Mouse (Mus musculus) CH12.LX (cell line): ENCODE measurements around the gene Ttc3. TPM values are rescaled to one million over a fixed set of nuclear protein-coding genes. Genes with fewer than 3 reads are reported as not detected.
"Not testable (repeated sequence)": the region's sequence is repeated elsewhere in the genome, so short reads cannot be mapped to it uniquely, and the experiment has no call there.

ENCODE experiments used
- DNase-seq: peaks from one replicate; pipeline ENCODE4 v3.0.0-alpha.2; 2013; ENCODE audit errors: extremely low read depth
- H3K27ac ChIP-seq: 2 replicates; pipeline ENCODE4 v1.5.1; 2012; ENCODE audit warnings: low read depth, mild to moderate bottlenecking, control low read depth, moderate library complexity; ENCODE audit not compliant: insufficient read depth
- H3K27me3 ChIP-seq: replicated peaks from 2 replicates; pipeline ENCODE3; 2012; ENCODE audit warnings: inconsistent platforms
- H3K36me3 ChIP-seq, 2 experiments: replicated peaks in 1 of 2; 2 replicates each; pipeline versions ENCODE3 to v1.6.1; 2012; ENCODE audit warnings: inconsistent platforms in 1 of 2, low read length in 1 of 2, mild to moderate bottlenecking in 1 of 2, mixed read lengths in 1 of 2, moderate library complexity in 1 of 2; ENCODE audit not compliant: control insufficient read depth in 1 of 2, insufficient read depth in 1 of 2
- H3K4me1 ChIP-seq, 2 experiments: 2 replicates each; pipeline ENCODE4 v1.6.1; 2012; ENCODE audit warnings: inconsistent platforms in 1 of 2, moderate library complexity in 1 of 2; ENCODE audit not compliant: insufficient read depth in 2 of 2, control insufficient read depth in 1 of 2
- H3K4me2 ChIP-seq: 2 replicates; pipeline ENCODE4 v1.6.1; 2012; ENCODE audit warnings: low read depth, mild to moderate bottlenecking, control low read depth; ENCODE audit not compliant: poor library complexity, insufficient read depth, severe bottlenecking
- H3K4me3 ChIP-seq, 3 experiments: fragments of 150-350 bp in 1 of 3; sonication (generic) in 1 of 3; replicated peaks in 1 of 3; 2 replicates each; pipeline versions ENCODE3 to v1.5.1; 2011 to 2012; ENCODE audit warnings: low read depth in 2 of 3, low read length in 2 of 3, mild to moderate bottlenecking in 2 of 3, moderate library complexity in 2 of 3, control low read depth in 1 of 3, improper control_type of control experiment in 1 of 3, inconsistent platforms in 1 of 3, mixed read lengths in 1 of 3; ENCODE audit not compliant: poor library complexity in 1 of 3
- H3K79me2 ChIP-seq: replicated peaks from 2 replicates; pipeline ENCODE4 v1.6.1; 2012; ENCODE audit warnings: mild to moderate bottlenecking, moderate library complexity; ENCODE audit not compliant: control insufficient read depth, poor library complexity, insufficient read depth, severe bottlenecking; ENCODE audit errors: extremely low read depth
- H3K9ac ChIP-seq: 2 replicates; pipeline ENCODE4 v1.6.1; 2012; ENCODE audit warnings: low read depth, mild to moderate bottlenecking, control low read depth, moderate library complexity; ENCODE audit not compliant: insufficient read depth
- H3K9me3 ChIP-seq: replicated peaks from 2 replicates; pipeline ENCODE3; 2012; ENCODE audit warnings: low read length, inconsistent platforms, mixed read lengths
- CHD1 ChIP-seq: IDR thresholded peaks from 2 replicates; pipeline ENCODE4 v1.6.1; 2012; ENCODE audit warnings: low read depth, low read length, improper control_type of control experiment, inconsistent platforms
- CTCF ChIP-seq, 2 experiments: IDR thresholded peaks in 1 of 2; conservative IDR thresholded peaks in 1 of 2; 2 replicates each; pipeline ENCODE4 v1.5.1; 2011 to 2012; ENCODE audit warnings: low read depth in 2 of 2, low read length in 2 of 2, improper control_type of control experiment in 1 of 2, inconsistent platforms in 1 of 2, mild to moderate bottlenecking in 1 of 2, moderate library complexity in 1 of 2
- EP300 ChIP-seq: IDR thresholded peaks from 2 replicates; pipeline ENCODE4 v1.6.1; 2011; ENCODE audit warnings: low read length, improper control_type of control experiment
- GABPA ChIP-seq: IDR thresholded peaks from 2 replicates; pipeline ENCODE4 v1.6.1; 2012; ENCODE audit warnings: low read depth, low read length, improper control_type of control experiment, inconsistent platforms; ENCODE audit not compliant: insufficient replicate concordance
- HCFC1 ChIP-seq: IDR thresholded peaks from 2 replicates; pipeline ENCODE4 v1.6.1; 2012; ENCODE audit warnings: low read depth, mild to moderate bottlenecking, inconsistent platforms, low read length, improper control_type of control experiment
- JUN ChIP-seq: IDR thresholded peaks from 2 replicates; pipeline ENCODE4 v1.6.1; 2011; ENCODE audit warnings: low read depth, mild to moderate bottlenecking, low read length, improper control_type of control experiment, moderate library complexity; ENCODE audit not compliant: insufficient read depth
- JUND ChIP-seq: conservative IDR thresholded peaks from 2 replicates; pipeline ENCODE4 v1.6.1; 2011; ENCODE audit warnings: low read depth, low read length, improper control_type of control experiment
- KAT2A ChIP-seq: IDR thresholded peaks from 2 replicates; pipeline ENCODE4 v1.6.1; 2012; ENCODE audit warnings: low read length, improper control_type of control experiment, inconsistent platforms; ENCODE audit not compliant: insufficient replicate concordance
- MAFK ChIP-seq: IDR thresholded peaks from 2 replicates; pipeline ENCODE4 v1.6.1; 2011; ENCODE audit warnings: low read length, improper control_type of control experiment; ENCODE audit not compliant: insufficient replicate concordance
- MAX ChIP-seq: IDR thresholded peaks from 2 replicates; pipeline ENCODE4 v1.6.1; 2011; ENCODE audit warnings: low read length, improper control_type of control experiment
- MAZ ChIP-seq: IDR thresholded peaks from 2 replicates; pipeline ENCODE4 v1.6.1; 2012; ENCODE audit warnings: low read depth, mild to moderate bottlenecking, inconsistent platforms, low read length, improper control_type of control experiment, moderate library complexity
- MXI1 ChIP-seq: IDR thresholded peaks from 2 replicates; pipeline ENCODE4 v1.6.1; 2011; ENCODE audit warnings: mild to moderate bottlenecking, low read depth, low read length, improper control_type of control experiment
- NELFE ChIP-seq: IDR thresholded peaks from 2 replicates; pipeline ENCODE4 v1.6.1; 2011; ENCODE audit warnings: low read depth, low read length, improper control_type of control experiment
- NRF1 ChIP-seq: IDR thresholded peaks from 2 replicates; pipeline ENCODE4 v1.6.1; 2014; ENCODE audit warnings: low read depth, mild to moderate bottlenecking, inconsistent platforms, low read length, improper control_type of control experiment, moderate library complexity
- PAX5 ChIP-seq: IDR thresholded peaks from 2 replicates; pipeline ENCODE4 v1.6.1; 2012; ENCODE audit warnings: low read length, inconsistent platforms, mixed read lengths
- POLR2A ChIP-seq: IDR thresholded peaks from 2 replicates; pipeline ENCODE4 v1.6.1; 2011; ENCODE audit warnings: low read depth, mild to moderate bottlenecking, improper control_type of control experiment, low read length
- RCOR1 ChIP-seq: conservative IDR thresholded peaks from 2 replicates; pipeline ENCODE4 v1.6.1; 2012; ENCODE audit warnings: low read depth, mild to moderate bottlenecking, inconsistent platforms, low read length, improper control_type of control experiment
- SIN3A ChIP-seq: IDR thresholded peaks from 2 replicates; pipeline ENCODE4 v1.6.1; 2012; ENCODE audit warnings: low read length, improper control_type of control experiment, inconsistent platforms
- TBP ChIP-seq: conservative IDR thresholded peaks from 2 replicates; pipeline ENCODE4 v1.6.1; 2011; ENCODE audit warnings: low read depth, low read length, improper control_type of control experiment
- TCF12 ChIP-seq: IDR thresholded peaks from 2 replicates; pipeline ENCODE4 v1.6.1; 2014; ENCODE audit warnings: low read depth, mild to moderate bottlenecking, inconsistent platforms, low read length, improper control_type of control experiment
- USF1 ChIP-seq: IDR thresholded peaks from 2 replicates; pipeline ENCODE4 v1.6.1; 2014; ENCODE audit warnings: low read depth, mild to moderate bottlenecking, inconsistent platforms, low read length, improper control_type of control experiment
- USF2 ChIP-seq: conservative IDR thresholded peaks from 2 replicates; pipeline ENCODE4 v1.6.1; 2011; ENCODE audit warnings: low read depth, low read length, improper control_type of control experiment
- ZKSCAN1 ChIP-seq: IDR thresholded peaks from 2 replicates; pipeline ENCODE4 v1.6.1; 2012; ENCODE audit warnings: low read depth, inconsistent platforms, low read length, improper control_type of control experiment, borderline replicate concordance
- ZMIZ1 ChIP-seq: IDR thresholded peaks from 2 replicates; pipeline ENCODE4 v1.6.1; 2012; ENCODE audit warnings: low read depth, mild to moderate bottlenecking, inconsistent platforms, low read length, improper control_type of control experiment
- ZNF384 ChIP-seq: IDR thresholded peaks from 2 replicates; pipeline ENCODE4 v1.6.1; 2012; ENCODE audit warnings: low read depth, low read length, improper control_type of control experiment, inconsistent platforms
- dilution Hi-C: fragments of 300-500 bp; cut with MboI; formaldehyde crosslinking; loops from 2 replicates; pipeline ENCODE4 v1.14.3; 2020; ENCODE audit warnings: low sequenced_read_pairs; ENCODE audit not compliant: extremely low pct_unique_long_range_greater_than_20kb, extremely low pct_ligation_motif_present
- in situ Hi-C: fragments of 300-500 bp; cut with MboI; formaldehyde crosslinking; loops from 3 replicates; pipeline ENCODE4 v1.14.3; 2019; ENCODE audit warnings: low sequenced_read_pairs, low pct_ligation_motif_present, low pct_unique_long_range_greater_than_20kb, mixed read lengths
- polyA plus RNA-seq: library from polyadenylated mRNA; unstranded; fragments of >175 nt; gene quantifications from 2 replicates; pipeline ENCODE4 v1.2.1, GENCODE M21; 2012; ENCODE audit warnings: low read depth; ENCODE audit not compliant: insufficient read length
- total RNA-seq, 2 experiments: library from RNA; depleted of rRNA; stranded (reverse); fragments of 300-350 nt in 1 of 2; fragments of >200 nt in 1 of 2; gene quantifications; 2 replicates each; pipeline ENCODE4 v1.2.3; 2012 to 2014

Gene Ttc3
- total and polyA plus RNA-seq, 3 experiments, result 59.0 to 74.5 (median 73.4) TPM

DNA sequence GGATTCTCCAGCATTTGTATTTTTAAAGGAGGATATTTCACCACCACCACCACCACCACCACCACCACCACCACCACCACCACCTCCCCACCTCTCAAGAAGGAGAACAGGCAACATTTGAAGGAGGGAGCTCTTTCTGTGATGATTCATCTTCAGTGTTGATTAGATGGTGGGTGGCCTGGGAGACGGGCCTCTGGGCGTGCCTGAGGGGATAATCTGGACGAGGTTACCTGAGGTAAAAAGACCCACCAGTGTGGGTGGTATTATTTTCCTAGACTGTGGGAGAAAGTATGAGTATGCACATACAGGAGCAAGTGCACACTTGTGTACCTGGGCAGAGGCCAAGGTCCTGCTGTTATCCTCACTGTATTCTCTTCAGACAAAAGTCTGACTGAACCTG, 93.6 kb downstream of the Ttc3 start:
- no peak for DNase-seq
- Histone ChIP-seq H3K4me1 (no peaks in the 10 kb centered on the region), H3K36me3 (peaks cover 65 to 95% of the 10 kb centered on the region in 2 experiments), H3K27me3 (no peaks in the 10 kb centered on the region), H3K79me2 (no peaks in the 10 kb centered on the region), H3K9me3 (peaks cover 2% of the 10 kb centered on the region), H3K4me3 (no peak overlapping the region), H3K27ac (no peak overlapping the region), H3K4me2 (no peak overlapping the region), H3K9ac (no peak overlapping the region)
- TF ChIP-seq JUND (no peak), ZKSCAN1 (no peak), MAFK (no peak), PAX5 (no peak), JUN (no peak), USF1 (no peak), SIN3A (no peak), USF2 (no peak), TBP (no peak), NELFE (no peak), RCOR1 (no peak), ZNF384 (no peak), CTCF (conservative IDR thresholded peaks at IDR 0.05 in 1 of 2, IDR thresholded peaks at IDR 0.05 in 1 of 2; ENCODE audit: low read depth in 2 of 2, low read length in 2 of 2) (no peak), HCFC1 (no peak), ZMIZ1 (no peak), TCF12 (no peak), CHD1 (no peak), NRF1 (no peak), KAT2A (no peak)
- in situ Hi-C loops, result no loop called here
- dilution Hi-C loops, result no loop called here

DNA sequence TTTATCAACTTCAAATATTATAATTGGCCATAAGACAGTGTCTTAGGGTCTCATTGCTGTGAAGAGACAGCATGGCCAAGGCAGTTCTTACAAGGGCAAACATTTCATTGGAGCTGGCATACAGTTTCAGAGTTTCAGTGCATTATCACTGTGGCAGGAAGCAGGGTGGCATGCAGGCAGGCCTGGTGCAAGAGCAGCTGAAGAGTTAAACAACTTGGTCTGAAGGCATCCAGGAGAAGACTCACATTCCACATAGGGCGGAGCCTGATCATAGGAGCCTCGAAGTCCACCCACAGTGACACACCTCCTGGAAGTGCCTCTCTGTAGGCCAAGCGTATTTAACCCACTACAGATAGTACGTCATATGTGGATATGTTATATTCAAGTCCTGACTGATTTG, 95.5 kb downstream of the Ttc3 start:
- no peak overlapping the region for H3K9ac ChIP-seq
- TF ChIP-seq EP300 (no peak), TCF12 (no peak), MAZ (no peak), MAX (no peak), SIN3A (no peak), POLR2A (no peak), KAT2A (no peak), GABPA (no peak), MXI1 (no peak)
- TF ChIP-seq, all 38 proteins: peak for 0
- Histone ChIP-seq H3K36me3 (peaks cover 59 to 95% of the 10 kb centered on the region in 2 experiments), H3K9me3 (peaks cover 2% of the 10 kb centered on the region), H3K27me3 (no peaks in the 10 kb centered on the region), H3K27ac (no peak overlapping the region), H3K4me3 (no peak overlapping the region), H3K79me2 (no peaks in the 10 kb centered on the region), H3K4me2 (no peak overlapping the region), H3K4me1 (no peaks in the 10 kb centered on the region)
- in situ Hi-C loops, result no loop called here
- no peak for DNase-seq
- dilution Hi-C loops, result no loop called here

DNA sequence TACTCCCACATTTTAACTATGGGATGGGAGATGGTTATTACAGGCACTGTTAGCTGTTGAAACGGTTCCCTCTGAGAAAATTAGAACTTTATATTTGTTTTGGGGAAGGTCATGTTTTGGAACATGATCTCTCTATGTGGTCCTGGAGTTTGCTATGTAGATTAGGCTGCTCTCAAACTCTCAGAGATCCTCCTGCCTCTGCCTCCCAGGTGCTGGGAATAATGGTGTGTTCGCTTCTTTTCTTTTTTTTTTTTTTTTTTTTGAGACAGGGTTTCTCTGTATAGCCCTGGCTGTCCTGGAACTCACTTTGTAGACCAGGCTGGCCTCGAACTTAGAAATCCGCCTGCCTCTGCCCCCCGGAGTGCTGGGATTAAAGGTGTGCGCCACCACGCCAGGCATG, 95.9 kb downstream of the Ttc3 start:
- H3K9ac ChIP-seq, dilution Hi-C loops, H3K27me3 ChIP-seq, in situ Hi-C loops, H3K27ac ChIP-seq, DNase-seq, H3K4me3 ChIP-seq, H3K4me1 ChIP-seq, H3K4me2 ChIP-seq, H3K79me2 ChIP-seq, H3K9me3 ChIP-seq: not testable (repeated sequence)
- H3K36me3 ChIP-seq, result peaks cover 55 to 94% of the 10 kb centered on the region in 2 experiments
